Mouse (Mus musculus): ENCODE measurements around the gene Pik3r6. TPM values are rescaled to one million over a fixed set of nuclear protein-coding genes. Genes with fewer than 3 reads are reported as not detected.

Pik3r6 gene
- polyA plus RNA-seq, 1 experiment from 2014 or later, result 7.3 TPM

DNA sequence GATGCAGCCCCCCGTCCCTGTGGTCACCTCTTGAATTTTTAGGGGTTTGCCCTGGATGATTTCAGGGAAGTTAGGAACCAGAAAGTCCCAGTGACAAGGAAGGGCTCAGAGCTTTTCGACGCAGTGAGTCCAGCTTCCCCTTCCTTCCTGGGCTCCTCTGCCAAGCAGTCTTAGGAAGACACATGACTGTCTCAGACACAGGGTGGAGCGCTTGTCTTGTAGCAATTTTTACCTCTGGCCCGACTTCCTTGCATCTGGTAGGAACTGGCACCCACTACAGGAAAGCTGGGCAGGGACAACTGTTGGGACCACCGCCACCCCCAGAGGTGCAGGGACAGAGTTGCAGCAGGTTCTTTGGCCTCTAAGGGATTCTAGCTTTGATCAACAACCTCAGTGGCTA, 28.2 kb upstream of the Pik3r6 start:
- no peaks in the 10 kb centered on the region for H3K9me3 ChIP-seq
- no peaks in the 10 kb centered on the region for H3K36me3 ChIP-seq
- WGBS, result 67% methylated on average over 6 of the region's 6 CpGs
- peaks cover 7% of the 10 kb centered on the region; the same call in 1 of the 2 replicates for H3K4me1 ChIP-seq
- no peak overlapping the region for H3K4me3 ChIP-seq
- no peak for ATAC-seq (ENCODE audit: borderline replicate concordance, extremely low read depth, low FRiP score, low TSS enrichment)
- H3K9ac ChIP-seq, result no peak overlapping the region
- H3K27me3 ChIP-seq, result no peaks in the 10 kb centered on the region
- H3K27ac ChIP-seq, result no peak overlapping the region
- H3K4me2 ChIP-seq, result no peak overlapping the region

DNA sequence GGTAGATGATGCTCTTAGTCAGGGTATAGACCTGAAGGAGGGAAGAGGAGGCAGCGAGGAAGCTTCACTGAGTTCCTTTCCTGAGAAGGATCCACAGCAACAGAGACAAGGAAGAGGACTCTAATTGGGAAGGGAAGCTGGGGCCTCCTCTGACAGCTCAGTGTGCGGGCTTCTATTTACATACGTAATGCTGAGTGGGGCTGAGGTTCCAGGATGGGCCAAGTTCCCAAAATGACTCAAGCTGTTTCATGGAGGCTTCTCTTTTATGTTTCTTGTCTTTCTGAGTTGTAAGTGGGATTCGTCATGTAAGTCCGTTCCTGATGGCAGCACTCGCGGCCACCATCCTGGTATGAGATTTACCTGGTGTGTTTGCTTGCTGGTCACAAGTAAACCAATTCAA, 27.1 kb upstream of the Pik3r6 start:
- 72% methylated on average over 7 of the region's 7 CpGs for WGBS
- H3K9me3 ChIP-seq, result no peaks in the 10 kb centered on the region
- peaks cover 7% of the 10 kb centered on the region; the same call in 1 of the 2 replicates for H3K4me1 ChIP-seq
- H3K27me3 ChIP-seq, result no peaks in the 10 kb centered on the region
- H3K9ac ChIP-seq, result no peak overlapping the region
- no peak for ATAC-seq (ENCODE audit: borderline replicate concordance, extremely low read depth, low FRiP score, low TSS enrichment)
- H3K4me3 ChIP-seq, result no peak overlapping the region
- H3K27ac ChIP-seq, result no peak overlapping the region
- no peaks in the 10 kb centered on the region for H3K36me3 ChIP-seq
- H3K4me2 ChIP-seq, result no peak overlapping the region

GRCm38 (mm10) chr11:68477661-68478060, 25.2 kb upstream of the Pik3r6 start:
- Histone ChIP-seq H3K9me3 (no peaks in the 10 kb centered on the region), H3K4me1 (peaks cover 7% of the 10 kb centered on the region; the same call in 1 of the 2 replicates), H3K36me3 (no peaks in the 10 kb centered on the region), H3K9ac (no peak overlapping the region), H3K4me2 (no peak overlapping the region), H3K27ac (no peak overlapping the region), H3K27me3 (no peaks in the 10 kb centered on the region), H3K4me3 (no peak overlapping the region)
- WGBS, result 64% methylated on average over 6 of the region's 6 CpGs
- ATAC-seq (ENCODE audit: borderline replicate concordance, extremely low read depth, low FRiP score, low TSS enrichment), result 0 out of 2 replicates have a peak, but pooled peaks have one; percentile 7

DNA sequence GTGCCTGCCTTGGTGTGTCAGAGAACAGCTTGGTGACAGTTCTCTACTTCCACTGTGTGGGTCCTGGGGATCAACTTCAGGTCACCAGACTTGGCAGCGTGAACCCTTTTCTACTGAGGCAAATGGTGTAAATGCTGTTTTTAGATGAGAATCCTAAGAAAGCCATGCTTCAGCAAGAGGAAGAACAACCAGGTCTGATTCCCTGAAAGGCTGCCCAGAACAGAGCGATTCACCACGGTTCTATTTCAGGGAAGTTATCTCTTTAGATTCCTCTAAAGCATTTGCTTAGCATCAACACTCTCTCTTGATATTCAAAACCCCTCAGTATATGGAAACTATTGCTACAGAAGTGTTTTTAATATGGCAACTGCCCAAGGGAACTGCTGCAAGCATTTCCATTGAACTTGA, 24.2 kb upstream of the Pik3r6 start:
- H3K4me2 ChIP-seq, result no peak overlapping the region
- ATAC-seq (ENCODE audit: borderline replicate concordance, extremely low read depth, low FRiP score, low TSS enrichment), result peak; percentile 39; the same call in 1 of the 2 replicates
- H3K9ac ChIP-seq, result no peak overlapping the region
- no peaks in the 10 kb centered on the region for H3K9me3 ChIP-seq
- no peak overlapping the region for H3K4me3 ChIP-seq
- H3K27me3 ChIP-seq, result no peaks in the 10 kb centered on the region
- no peaks in the 10 kb centered on the region for H3K36me3 ChIP-seq
- 44% methylated on average over 3 of the region's 3 CpGs for WGBS
- peak overlapping the region; percentile 64; the same call in 1 of the 2 replicates for H3K27ac ChIP-seq
- peaks cover 7% of the 10 kb centered on the region; the same call in 1 of the 2 replicates for H3K4me1 ChIP-seq

DNA sequence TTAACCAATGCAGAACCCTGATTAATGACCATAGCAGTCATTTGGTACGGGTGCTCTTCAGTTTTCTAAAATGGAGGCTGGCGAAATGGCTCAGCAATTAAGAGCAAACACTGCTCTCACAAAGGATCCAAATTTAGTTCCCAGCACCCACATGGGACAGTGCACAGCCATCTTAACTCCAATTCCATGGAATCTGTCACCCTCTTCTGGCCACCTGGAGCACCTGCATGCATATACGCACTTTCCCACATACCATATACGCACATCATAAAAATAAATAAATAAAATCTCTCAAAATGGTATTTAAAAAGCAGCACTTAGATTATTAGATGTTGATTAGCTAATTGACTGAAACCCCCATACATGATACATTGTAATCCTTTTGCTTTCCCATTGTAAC, 22.2 kb upstream of the Pik3r6 start:
- Histone ChIP-seq H3K4me2 (no peak overlapping the region), H3K4me1 (peaks cover 7% of the 10 kb centered on the region; the same call in 1 of the 2 replicates), H3K9ac (no peak overlapping the region), H3K4me3 (no peak overlapping the region), H3K36me3 (no peaks in the 10 kb centered on the region), H3K27me3 (no peaks in the 10 kb centered on the region), H3K27ac (no peak overlapping the region), H3K9me3 (no peaks in the 10 kb centered on the region)
- no peak for ATAC-seq (ENCODE audit: borderline replicate concordance, extremely low read depth, low FRiP score, low TSS enrichment)
- WGBS, result 93% methylated on average over 4 of the region's 4 CpGs

DNA sequence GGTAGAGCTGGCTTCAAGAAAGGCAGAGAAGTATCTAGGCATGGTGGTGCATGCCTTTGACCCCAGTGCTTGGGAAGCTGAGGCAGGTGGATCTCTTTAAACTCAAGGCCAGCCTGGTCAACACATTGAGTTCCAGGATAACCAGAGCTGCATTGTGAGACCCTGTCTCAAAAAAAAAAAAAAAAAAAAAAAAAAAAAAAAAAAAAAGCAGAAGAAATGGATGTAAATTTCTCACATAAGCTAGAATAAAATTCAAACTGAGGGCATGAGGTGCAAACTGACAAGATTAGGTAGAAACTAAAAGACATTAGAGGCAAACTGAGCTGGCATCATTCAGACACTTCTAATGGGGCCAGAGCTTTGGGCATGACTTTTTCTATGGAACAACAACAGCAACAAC, 20.8 kb upstream of the Pik3r6 start:
- Histone ChIP-seq H3K9ac (no peak overlapping the region), H3K27ac (no peak overlapping the region), H3K27me3 (no peaks in the 10 kb centered on the region), H3K4me2 (no peak overlapping the region), H3K4me3 (no peak overlapping the region), H3K9me3 (no peaks in the 10 kb centered on the region), H3K36me3 (no peaks in the 10 kb centered on the region), H3K4me1 (peaks cover 7% of the 10 kb centered on the region; the same call in 1 of the 2 replicates)
- no peak for ATAC-seq (ENCODE audit: borderline replicate concordance, extremely low read depth, low FRiP score, low TSS enrichment)

DNA sequence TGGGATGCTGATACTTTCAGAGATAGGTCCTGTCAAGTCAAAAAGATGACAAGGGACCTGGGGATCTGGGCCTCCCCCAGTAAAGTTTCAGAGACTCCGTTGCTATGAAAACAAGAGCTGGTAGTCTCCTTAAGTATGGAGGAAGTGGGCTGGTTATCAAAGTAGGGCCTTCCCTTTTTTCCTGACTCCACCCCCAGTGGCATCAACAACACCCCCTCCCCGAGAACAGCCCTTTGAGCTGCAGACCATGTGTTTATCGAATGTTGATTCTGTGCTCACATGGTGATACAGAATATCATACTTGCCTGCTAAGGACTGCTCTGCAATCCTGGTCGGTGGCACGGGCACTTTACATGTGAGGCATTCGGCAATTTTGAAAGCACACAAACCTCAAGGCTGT, 19.6 kb upstream of the Pik3r6 start:
- H3K4me2 ChIP-seq, result no peak overlapping the region
- H3K36me3 ChIP-seq, result no peaks in the 10 kb centered on the region
- H3K9me3 ChIP-seq, result no peaks in the 10 kb centered on the region
- H3K4me3 ChIP-seq, result no peak overlapping the region
- no peaks in the 10 kb centered on the region for H3K27me3 ChIP-seq
- H3K4me1 ChIP-seq, result 0 out of 2 replicates have a peak, but pooled peaks cover 4% of the 10 kb centered on the region
- no peak overlapping the region for H3K27ac ChIP-seq
- no peak overlapping the region for H3K9ac ChIP-seq
- ATAC-seq (ENCODE audit: borderline replicate concordance, extremely low read depth, low FRiP score, low TSS enrichment), result no peak
- 47% methylated on average over 6 of the region's 6 CpGs for WGBS

DNA sequence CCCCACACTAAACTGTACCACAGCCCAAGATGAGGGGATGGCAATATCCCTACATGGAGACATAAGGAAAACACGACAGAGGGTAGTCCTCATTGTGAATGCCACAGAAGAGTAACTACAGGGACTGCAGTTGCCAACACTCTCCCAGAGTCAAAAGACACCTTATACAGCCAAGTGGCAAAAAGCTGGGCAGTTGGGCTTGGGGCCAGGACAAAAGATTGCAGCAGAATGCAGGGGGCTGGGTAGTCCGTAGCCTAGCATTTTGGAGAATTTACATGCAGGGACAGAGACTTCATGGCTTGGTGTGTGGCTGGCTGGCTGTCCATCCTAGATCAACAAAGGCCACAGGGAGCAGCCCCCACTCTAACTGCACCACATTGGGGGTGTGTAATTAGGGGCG, 18.4 kb upstream of the Pik3r6 start:
- H3K4me1 ChIP-seq, result peaks cover 10% of the 10 kb centered on the region; the same call in 1 of the 2 replicates
- H3K9me3 ChIP-seq, result no peaks in the 10 kb centered on the region
- H3K36me3 ChIP-seq, result no peaks in the 10 kb centered on the region
- H3K9ac ChIP-seq, result no peak overlapping the region
- H3K27ac ChIP-seq, result no peak overlapping the region
- H3K27me3 ChIP-seq, result no peaks in the 10 kb centered on the region
- 67% methylated on average over 3 of the region's 3 CpGs for WGBS
- no peak overlapping the region for H3K4me2 ChIP-seq
- no peak overlapping the region for H3K4me3 ChIP-seq
- ATAC-seq (ENCODE audit: borderline replicate concordance, extremely low read depth, low FRiP score, low TSS enrichment), result no peak

DNA sequence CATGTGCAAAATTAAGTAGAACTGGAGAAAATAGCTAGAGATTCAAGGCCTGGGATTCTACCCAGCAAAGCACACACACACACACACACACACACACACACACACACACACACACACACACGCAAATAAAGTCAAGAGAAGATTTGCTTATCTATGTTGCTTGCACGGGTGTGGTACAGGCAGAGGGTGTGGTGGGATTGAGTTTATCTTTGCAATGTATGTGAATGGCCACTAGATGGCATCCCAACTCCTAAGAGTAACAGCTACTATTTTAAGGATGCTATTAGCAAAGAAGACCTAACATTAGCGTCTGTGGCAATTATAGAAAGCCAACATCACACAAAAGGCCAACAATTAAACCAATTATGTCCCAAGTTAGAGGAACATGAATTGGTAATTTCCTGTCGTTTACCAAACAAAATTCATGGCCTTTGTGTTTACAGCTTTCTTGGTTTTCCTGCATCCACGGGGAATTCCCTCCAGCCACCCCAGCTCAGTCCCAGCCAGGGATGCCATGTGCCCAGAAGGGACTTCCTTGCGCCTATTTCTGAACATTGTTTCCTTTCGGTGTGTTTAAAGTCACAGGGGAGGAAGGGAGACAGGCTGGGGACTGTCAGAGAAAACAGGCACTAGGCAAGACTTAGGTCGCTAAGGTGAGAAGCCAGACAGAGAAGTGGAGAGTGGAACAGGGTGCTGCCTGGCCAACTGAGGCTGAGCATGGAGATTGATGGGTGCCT, 17.4 kb upstream of the Pik3r6 start:
- no peak for ATAC-seq (ENCODE audit: borderline replicate concordance, extremely low read depth, low FRiP score, low TSS enrichment)
- Histone ChIP-seq H3K4me1 (peaks cover 10% of the 10 kb centered on the region; the same call in 1 of the 2 replicates), H3K9ac (no peak overlapping the region), H3K4me3 (no peak overlapping the region), H3K36me3 (no peaks in the 10 kb centered on the region), H3K4me2 (no peak overlapping the region), H3K9me3 (no peaks in the 10 kb centered on the region), H3K27ac (no peak overlapping the region), H3K27me3 (no peaks in the 10 kb centered on the region)
- 31% methylated on average over 8 of the region's 8 CpGs for WGBS

DNA sequence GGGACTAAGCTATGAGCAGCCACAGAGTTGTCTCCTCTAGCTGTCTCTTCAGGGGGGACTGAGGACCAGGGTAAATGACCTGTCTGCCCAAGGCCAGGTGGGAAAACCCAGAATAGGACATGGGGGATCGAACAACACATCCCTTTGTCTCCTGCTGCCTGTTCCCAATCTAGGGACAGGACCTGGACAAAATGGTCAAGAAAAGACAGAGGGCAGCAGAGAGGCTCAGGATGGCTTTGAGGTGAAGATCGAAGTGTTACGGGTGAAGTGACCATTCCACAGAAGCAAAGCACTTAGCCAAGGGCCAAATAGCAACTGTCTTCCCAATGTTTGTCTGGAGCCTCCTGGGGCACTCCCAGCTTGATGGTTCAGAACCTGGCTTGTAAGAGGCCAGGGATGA, 16.7 kb upstream of the Pik3r6 start:
- H3K9ac ChIP-seq, result no peak overlapping the region
- H3K4me1 ChIP-seq, result peaks cover 10% of the 10 kb centered on the region; the same call in 1 of the 2 replicates
- no peak for ATAC-seq (ENCODE audit: borderline replicate concordance, extremely low read depth, low FRiP score, low TSS enrichment)
- no peak overlapping the region for H3K4me2 ChIP-seq
- 84% methylated on average over 3 of the region's 3 CpGs for WGBS
- H3K36me3 ChIP-seq, result no peaks in the 10 kb centered on the region
- no peak overlapping the region for H3K4me3 ChIP-seq
- no peaks in the 10 kb centered on the region for H3K27me3 ChIP-seq
- no peak overlapping the region for H3K27ac ChIP-seq
- H3K9me3 ChIP-seq, result no peaks in the 10 kb centered on the region

- 69% methylated on average over 10 of the region's 10 CpGs for WGBS
- ATAC-seq (ENCODE audit: borderline replicate concordance, extremely low read depth, low FRiP score, low TSS enrichment), result no peak
- H3K36me3 ChIP-seq, result no peaks in the 10 kb centered on the region
- peaks cover 10% of the 10 kb centered on the region; the same call in 1 of the 2 replicates for H3K4me1 ChIP-seq
- H3K4me3 ChIP-seq, result no peak overlapping the region
- peak overlapping the region; percentile 82 for H3K27ac ChIP-seq
- H3K9ac ChIP-seq, result no peak overlapping the region
- no peaks in the 10 kb centered on the region for H3K27me3 ChIP-seq
- no peak overlapping the region for H3K4me2 ChIP-seq
- no peaks in the 10 kb centered on the region for H3K9me3 ChIP-seq
Measured at GRCm38 (mm10) chr11:68487720-68488119, 15.1 kb upstream of the Pik3r6 start.

GRCm38 (mm10) chr11:68488256-68488824, 14.5 kb upstream of the Pik3r6 start:
- Histone ChIP-seq H3K9ac (no peak overlapping the region), H3K4me2 (no peak overlapping the region), H3K4me1 (peaks cover 10% of the 10 kb centered on the region; the same call in 1 of the 2 replicates), H3K9me3 (no peaks in the 10 kb centered on the region), H3K27ac (peak overlapping the region; percentile 82), H3K4me3 (no peak overlapping the region), H3K36me3 (no peaks in the 10 kb centered on the region), H3K27me3 (no peaks in the 10 kb centered on the region)
- ATAC-seq (ENCODE audit: borderline replicate concordance, extremely low read depth, low FRiP score, low TSS enrichment), result no peak; the same call in 1 of the 2 replicates
- 44% methylated on average over 6 of the region's 6 CpGs for WGBS
